Mouse (Mus musculus) embryo, embryonic 10.5 days (tissue): ENCODE measurements around the gene Chaf1a.
A peak's percentile ranks its signal among the peaks of the same experiment; 100 is the strongest.
"Not testable (repeated sequence)": the region's sequence is repeated elsewhere in the genome, so short reads cannot be mapped to it uniquely, and the experiment has no call there.

Experiments
- DNase-seq: peaks from one replicate; pipeline ENCODE4 v3.0.0-alpha.2; 2015; ENCODE audit warnings: low spot score

The Chaf1a gene

GRCm38 (mm10) chr17:56092794-56093193, 52.6 kb downstream of the Chaf1a start:
- no peak for DNase-seq

DNA sequence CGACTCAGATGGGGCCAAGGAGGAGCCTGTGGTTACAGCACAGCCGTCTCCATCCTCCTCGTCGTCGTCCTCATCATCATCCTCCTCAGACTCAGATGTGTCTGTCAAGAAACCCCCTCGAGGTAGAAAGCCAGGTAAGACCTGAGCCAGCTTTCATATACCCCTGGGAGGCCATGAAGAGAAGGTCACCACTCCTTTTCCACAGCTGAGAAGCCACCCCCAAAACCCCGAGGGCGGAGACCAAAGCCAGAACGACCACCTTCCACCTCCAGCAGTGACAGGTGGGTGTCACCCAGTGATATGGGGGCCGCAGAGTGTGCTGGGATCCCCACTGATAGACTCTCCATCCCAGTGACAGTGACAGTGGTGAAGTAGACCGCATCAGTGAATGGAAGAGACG, 56.6 kb downstream of the Chaf1a start:
- no peak for DNase-seq

- DNase-seq: no peak
Observed at GRCm38 (mm10) chr17:56098180-56098579, 57.9 kb downstream of the Chaf1a start.

GRCm38 (mm10) chr17:56098711-56099572, 58.7 kb downstream of the Chaf1a start:
- no peak for DNase-seq

DNA sequence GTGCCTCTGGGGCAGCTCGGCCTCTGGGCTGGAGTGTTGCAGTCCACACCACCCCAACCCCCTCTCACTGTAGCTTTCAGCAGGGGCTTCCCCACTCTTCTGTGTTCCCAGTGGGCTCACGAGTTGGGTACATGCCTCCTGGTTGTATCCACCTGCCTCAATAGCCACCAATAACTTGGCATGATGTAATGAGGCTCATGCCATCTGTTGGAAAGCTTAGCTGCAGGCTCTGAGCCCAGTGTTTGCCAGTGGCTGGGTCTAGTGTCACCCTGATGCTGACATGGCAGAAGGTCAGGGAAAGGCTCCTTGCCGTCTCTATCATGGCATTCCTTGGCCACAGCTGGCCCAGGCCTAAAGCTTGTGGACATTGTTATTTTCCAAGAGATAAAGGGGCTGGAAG, 60.6 kb downstream of the Chaf1a start:
- DNase-seq: no peak

DNA sequence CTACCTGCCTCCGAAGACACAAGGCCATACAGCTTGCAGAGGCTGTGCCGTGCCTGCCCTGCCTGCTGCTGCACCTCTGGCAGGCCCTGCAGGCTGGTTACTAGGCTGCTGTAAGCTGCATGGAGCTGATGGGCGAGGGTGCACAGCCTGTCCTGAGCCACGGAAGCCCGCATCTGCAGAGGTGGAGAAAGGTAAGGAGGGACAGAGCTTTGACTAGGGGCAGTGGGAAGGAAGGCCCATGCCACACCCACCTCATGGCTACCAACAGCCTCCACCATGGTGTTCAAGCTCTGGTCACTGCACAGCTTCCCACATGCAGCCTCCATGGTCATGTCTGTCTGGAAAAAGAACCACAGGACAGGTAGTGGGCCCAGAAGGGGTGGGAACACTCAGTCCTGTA, 61.9 kb downstream of the Chaf1a start:
- DNase-seq: no peak

DNA sequence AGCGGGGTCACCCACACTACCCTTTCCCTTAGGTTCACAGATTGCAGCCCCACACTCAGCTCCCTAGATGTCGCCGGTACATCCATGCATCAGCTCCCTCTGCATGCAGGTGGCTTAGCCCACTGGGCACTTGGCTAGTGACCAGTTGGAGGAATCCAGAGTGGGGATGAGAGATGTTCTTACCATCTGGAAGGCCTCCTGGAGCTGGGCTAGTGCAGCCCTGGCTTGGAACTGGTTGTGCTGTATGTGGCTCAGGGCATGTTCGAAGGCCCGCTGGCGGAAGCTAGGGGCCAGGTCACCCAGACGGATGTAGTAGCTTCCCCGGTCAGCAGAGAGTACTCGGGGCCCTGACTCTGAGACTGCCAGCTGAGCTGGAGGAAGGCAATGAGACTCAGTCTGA, 62.7 kb downstream of the Chaf1a start:
- DNase-seq: no peak

DNA sequence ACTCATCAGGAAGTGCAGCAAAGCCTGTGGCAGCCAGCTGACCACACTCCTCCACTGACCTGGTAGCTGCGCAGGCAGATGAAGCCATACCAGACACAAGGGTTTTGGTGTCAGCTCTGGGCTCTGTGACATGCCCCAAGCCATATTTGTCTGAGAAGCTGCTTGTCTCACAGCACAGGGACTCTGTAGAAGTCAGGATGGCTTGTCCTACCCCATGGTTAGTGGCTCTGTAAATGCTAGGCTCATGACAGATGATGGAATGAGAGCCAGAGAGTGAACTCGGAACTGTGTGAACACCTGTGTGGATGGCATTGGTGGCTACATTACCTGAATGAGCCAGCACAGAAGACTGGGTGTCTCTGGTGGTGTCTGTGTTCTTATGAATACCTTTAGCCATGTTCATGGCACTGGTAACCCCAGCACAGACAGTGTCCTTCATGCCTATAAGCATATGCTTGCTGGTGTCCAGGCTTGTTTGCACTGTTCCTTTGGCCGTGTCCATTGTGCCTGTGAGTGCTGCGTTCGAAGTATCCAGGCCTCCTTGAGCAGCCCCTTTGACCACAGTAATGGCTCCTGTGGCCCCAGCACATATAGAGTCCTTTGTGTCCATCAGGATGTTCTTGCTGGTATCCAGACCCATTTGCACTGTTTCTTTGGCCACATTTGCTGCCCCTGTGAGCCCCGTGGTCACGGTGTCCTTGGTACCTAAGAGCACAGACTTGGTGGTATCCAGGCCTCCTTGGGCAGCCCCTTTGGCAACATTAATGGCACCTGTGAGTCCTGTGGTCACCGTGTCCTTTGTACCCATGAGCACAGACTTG, 63.4 kb downstream of the Chaf1a start:
- no peak for DNase-seq

DNA sequence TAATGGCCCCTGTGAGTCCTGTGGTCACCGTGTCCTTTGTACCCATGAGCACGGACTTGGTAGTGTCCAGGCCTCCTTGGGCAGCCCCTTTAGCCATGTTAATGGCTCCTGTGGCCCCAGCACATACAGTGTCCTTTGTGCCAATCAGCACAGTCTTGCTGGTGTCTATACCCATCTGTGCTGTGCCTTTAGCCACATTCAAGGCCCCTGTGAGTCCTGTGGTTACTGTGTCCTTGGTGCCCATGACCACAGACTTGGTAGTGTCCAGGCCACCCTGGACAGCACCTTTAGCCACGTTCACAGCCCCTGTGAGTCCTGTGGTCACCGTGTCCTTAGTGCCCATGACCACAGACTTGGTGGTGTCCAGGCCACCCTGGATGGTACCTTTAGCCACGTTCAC, 64.6 kb downstream of the Chaf1a start:
- not testable (repeated sequence) for DNase-seq

GRCm38 (mm10) chr17:56106436-56106835, 66.2 kb downstream of the Chaf1a start:
- DNase-seq: not testable (repeated sequence)

DNA sequence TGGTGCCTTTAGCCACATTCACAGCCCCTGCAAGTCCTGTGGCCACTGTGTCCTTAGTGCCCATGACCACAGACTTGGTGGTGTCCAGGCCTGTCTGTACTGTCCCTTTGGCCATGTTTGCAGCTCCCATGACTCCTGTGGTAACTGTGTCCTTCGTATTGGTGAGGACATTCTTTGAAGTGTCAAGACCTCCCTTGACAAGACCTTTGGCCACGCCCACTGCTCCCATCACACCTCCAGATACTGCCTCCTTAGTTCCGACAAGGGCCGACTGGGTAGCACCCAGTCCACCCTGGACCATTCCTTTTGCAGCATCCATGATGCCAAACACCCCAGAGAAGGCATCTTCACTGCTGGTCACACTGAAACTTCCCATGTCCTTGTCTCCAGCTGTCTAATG, 66.7 kb downstream of the Chaf1a start:
- DNase-seq: no peak

GRCm38 (mm10) chr17:56107736-56108135, 67.5 kb downstream of the Chaf1a start:
- no peak for DNase-seq

- DNase-seq: no peak
Observed at GRCm38 (mm10) chr17:56108334-56109044, 68.2 kb downstream of the Chaf1a start.

DNA sequence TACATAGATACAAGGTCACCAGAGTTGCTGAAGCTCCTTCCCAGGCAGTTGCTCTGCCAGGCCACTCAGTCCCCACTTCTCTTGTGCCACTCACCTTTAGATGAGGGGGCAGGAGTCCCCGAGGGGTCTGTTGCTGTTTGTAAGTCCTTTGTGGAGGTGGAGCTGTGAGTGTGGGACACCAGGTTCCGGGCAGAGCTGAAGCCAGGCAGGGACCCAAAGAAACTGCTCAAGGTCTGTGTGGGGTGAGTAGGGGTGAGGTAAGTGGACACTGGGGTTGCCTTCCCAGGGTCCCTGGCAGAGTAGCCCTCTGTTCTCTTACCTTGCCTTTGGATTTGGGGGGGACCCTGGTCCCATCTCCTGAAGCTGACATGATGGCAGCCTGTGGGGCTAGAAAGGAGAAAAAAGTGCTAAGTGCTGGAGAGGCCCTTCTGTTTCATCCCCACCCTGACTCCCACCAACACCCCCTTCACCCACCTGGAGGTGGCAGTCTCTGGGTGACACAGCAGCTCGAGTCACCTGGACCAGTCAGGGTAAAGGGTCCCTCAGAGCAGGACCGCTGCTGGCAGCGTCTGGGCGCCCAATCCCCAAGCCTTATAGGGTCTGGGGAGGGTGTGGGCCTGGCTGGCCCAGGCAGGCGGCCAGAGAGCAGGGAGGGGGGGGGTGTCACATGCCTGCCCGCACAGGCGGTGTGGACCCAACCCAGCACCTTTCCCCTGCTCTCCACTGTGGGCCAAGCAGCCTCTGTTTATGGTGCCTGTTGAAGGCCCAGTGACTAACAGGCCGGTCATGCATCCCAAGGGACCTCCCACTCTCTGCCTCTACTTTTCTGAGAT, 69.2 kb downstream of the Chaf1a start, which contains the start of gene Plin4:
TSS of gene Plin4 (minus strand) at position 585 of the 833 bp plus-strand sequence.
- no peak for DNase-seq

DNA sequence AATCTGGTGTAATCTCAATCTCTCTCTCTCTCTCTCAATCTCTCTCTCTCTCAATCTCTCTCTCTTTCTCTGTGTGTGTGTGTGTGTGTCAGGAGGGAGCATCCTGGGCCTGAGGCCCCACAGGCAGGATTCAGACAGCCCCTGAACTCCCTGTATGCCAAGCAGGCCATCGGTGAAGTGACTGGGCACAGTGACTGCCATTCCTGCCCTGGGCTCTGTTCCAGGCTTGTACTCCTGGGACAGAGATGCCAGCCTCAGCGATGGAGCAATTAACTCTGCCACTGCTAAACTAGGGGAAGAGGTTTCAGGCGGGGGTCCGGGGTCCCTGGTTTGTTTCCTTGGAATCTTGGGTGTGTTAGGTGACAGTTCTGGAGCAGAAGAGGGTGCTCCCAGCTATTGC, 70.3 kb downstream of the Chaf1a start:
- no peak for DNase-seq

DNA sequence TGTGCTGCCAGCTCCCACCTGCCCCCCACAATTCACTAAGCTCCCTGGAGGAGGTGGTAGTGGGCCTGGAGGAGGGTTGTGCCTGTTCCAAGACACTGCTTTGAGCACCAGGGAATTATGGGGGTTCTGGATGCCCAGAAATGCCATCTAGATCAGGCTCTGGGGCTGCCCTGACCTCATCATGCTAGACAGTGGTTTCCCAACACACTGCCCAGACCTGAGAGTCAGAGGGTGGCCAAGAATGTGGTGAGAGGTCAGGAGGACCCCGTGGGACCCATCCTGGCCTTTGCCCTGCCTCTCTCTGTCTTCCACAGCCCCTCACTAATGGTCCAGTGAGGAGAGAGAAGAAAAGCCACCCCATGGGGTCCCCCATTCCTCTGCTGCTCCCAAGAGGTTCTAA, 70.8 kb downstream of the Chaf1a start:
- no peak for DNase-seq

GRCm38 (mm10) chr17:56111864-56112263, 71.6 kb downstream of the Chaf1a start:
- DNase-seq: peak; percentile 90

GRCm38 (mm10) chr17:56112743-56113142, 72.5 kb downstream of the Chaf1a start:
- DNase-seq: no peak

DNA sequence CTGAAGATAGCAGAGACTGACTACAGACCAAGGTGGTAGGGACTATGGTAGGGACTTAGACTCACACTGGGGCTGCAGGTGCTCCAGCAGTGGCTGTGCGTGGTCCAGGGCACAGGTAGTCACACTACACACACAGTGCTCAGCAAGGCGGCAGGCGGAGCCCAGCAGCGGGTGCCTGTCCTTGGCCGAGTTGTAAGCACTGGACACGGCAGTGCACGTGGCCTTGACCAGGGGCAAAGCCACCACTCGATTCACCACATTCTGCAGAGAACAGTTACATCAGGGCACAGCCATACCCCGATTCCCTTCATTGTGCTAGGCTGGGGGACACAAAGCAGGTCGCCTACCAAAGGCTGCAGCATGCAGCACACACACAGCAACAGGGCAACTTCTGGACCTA, 76.0 kb downstream of the Chaf1a start:
- DNase-seq: no peak

- DNase-seq: peak; percentile 76
Observed at GRCm38 (mm10) chr17:56117251-56117710, 77.0 kb downstream of the Chaf1a start, which contains the start of gene Plin5. Plin5 (minus strand) TSS chr17:56117596.

DNA sequence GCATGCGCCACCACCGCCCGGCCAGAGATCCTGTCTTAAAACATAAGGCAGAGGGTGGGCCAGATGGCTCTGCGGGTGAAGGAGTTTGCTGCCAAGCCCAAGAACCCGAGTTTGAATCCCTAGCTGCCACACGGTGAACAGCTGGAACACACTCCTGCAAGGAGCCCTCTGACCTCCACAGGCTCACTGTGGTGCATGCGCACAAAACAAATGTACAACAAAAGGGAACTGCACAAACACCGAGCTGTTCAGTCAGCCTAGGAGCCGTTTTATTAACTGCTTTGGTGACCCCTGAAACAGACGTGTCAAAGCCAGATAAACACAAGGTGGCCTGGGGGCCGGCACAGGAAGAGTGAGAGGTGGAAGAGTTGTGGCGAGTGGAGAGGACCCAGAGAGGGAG, 79.2 kb downstream of the Chaf1a start:
- no peak for DNase-seq
